Mouse (Mus musculus) stomach, postnatal 0 days (tissue): ENCODE measurements around the gene Padi2. TPM values are rescaled to one million over a fixed set of nuclear protein-coding genes. Genes with fewer than 3 reads are reported as not detected.

Source experiments
- ATAC-seq: fragments of 200-750 bp; cut with Nextera tagmentation; 2 replicates; pipeline ENCODE4 v1.8.0; 2017; ENCODE audit not compliant: low FRiP score, low TSS enrichment
- DNase-seq: peaks from one replicate; pipeline ENCODE4 v3.0.0-alpha.2; 2016; ENCODE audit warnings: low spot score
- H3K27ac ChIP-seq: fragments of 300-500 bp; sonication (generic); replicated peaks from 2 replicates; pipeline ENCODE4 v1.5.1; 2014; ENCODE audit warnings: mild to moderate bottlenecking, control low read depth
- H3K27me3 ChIP-seq: fragments of 300-500 bp; sonication (generic); 2 replicates; pipeline ENCODE4 v1.6.1; 2014; ENCODE audit warnings: low read length; ENCODE audit not compliant: control insufficient read depth, insufficient read depth
- H3K36me3 ChIP-seq: fragments of 300-500 bp; sonication (generic); 2 replicates; pipeline ENCODE4 v1.6.1; 2014; ENCODE audit warnings: low read length, mixed read lengths; ENCODE audit not compliant: control insufficient read depth, insufficient read depth
- H3K4me1 ChIP-seq: fragments of 300-500 bp; sonication (generic); replicated peaks from 2 replicates; pipeline ENCODE4 v1.6.1; 2014; ENCODE audit warnings: antibody characterized with exemption; ENCODE audit not compliant: control insufficient read depth, insufficient read depth
- H3K4me2 ChIP-seq: fragments of 300-500 bp; sonication (generic); replicated peaks from 2 replicates; pipeline ENCODE4 v1.6.1; 2014; ENCODE audit warnings: low read depth, mild to moderate bottlenecking, control low read depth, moderate library complexity
- H3K4me3 ChIP-seq: fragments of 300-500 bp; sonication (generic); 2 replicates; pipeline ENCODE4 v1.5.1; 2014; ENCODE audit warnings: low read depth, low read length, control low read depth
- H3K9ac ChIP-seq: fragments of 300-500 bp; sonication (generic); 2 replicates; pipeline ENCODE4 v1.6.1; 2014; ENCODE audit warnings: mild to moderate bottlenecking, low read length, control low read depth, mixed read lengths
- H3K9me3 ChIP-seq: fragments of 300-500 bp; sonication (generic); 2 replicates; pipeline ENCODE4 v1.6.1; 2016; ENCODE audit warnings: low read length; ENCODE audit not compliant: control insufficient read depth
- CTCF ChIP-seq: IDR thresholded peaks from 2 replicates; pipeline ENCODE4 v1.5.1; 2016; ENCODE audit warnings: antibody characterized with exemption, low read depth, mild to moderate bottlenecking, moderate library complexity
- EP300 ChIP-seq: optimal IDR thresholded peaks from 2 replicates; pipeline ENCODE3; 2016; ENCODE audit warnings: antibody characterized with exemption
- WGBS: fragments of 180-500 bp; shearing (Covaris S2); extraction: QIAGEN DNeasy Blood & Tissue Kit; methylation state at CpG from one replicate; pipeline ENCODE4 v1.1.7; 2014; 5-methylcytosine and 5-hydroxymethylcytosine counted together
- polyA plus RNA-seq: library from polyadenylated mRNA; unstranded; fragments of >200 nt; fragmentation: Nextera tagmentation; extraction: Ambion mirVana; gene quantifications from 2 replicates; pipeline ENCODE4 v1.2.1, GENCODE M21; 2015

Padi2 gene
- 0.64 and 0.69 TPM in 2 replicates for polyA plus RNA-seq

- TF ChIP-seq EP300: no peak
- no peak for TF ChIP-seq CTCF
- no peaks in the 10 kb centered on the region for H3K27me3 ChIP-seq
- H3K36me3 ChIP-seq: no peaks in the 10 kb centered on the region
- ATAC-seq (peak; percentile 73), DNase-seq (peak; percentile 89)
- no peak within 1 kb of the TSS for H3K27ac ChIP-seq
- 2% methylated on average over 37 of the region's 37 CpGs for WGBS
- no peak within 1 kb of the TSS for H3K9ac ChIP-seq
- H3K4me3 ChIP-seq: peak within 1 kb of the TSS; percentile 29
- peaks cover 7% of the 10 kb centered on the region; the same call in 1 of the 2 replicates for H3K4me1 ChIP-seq
- H3K9me3 ChIP-seq: no peaks in the 10 kb centered on the region
- peak within 1 kb of the TSS; percentile 52 for H3K4me2 ChIP-seq
Measured at GRCm38 (mm10) chr4:140906076-140906826, at the start of gene Padi2. Padi2 (plus strand) TSS chr4:140906344.

DNA sequence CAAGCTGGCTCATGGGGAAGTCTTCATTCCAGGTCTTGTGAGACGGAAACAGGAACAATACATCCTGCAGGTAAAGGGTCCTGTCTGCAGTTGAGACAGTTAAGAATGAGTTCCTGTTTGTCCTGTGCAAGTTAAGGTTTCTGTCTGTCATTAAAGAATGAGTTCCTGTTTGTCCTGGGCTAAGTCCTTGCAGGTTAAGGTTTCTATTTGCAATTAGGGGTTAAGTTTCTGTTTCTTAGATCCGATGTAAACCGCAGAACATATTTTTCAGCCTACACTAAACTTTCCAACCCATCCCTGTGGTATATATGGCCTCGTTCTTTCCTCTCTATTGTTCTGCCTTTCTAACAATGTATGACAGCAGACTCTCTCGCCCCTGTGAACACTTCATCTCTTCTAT, 49.1 kb upstream of the Padi2 start:
- DNase-seq: no peak
- H3K27ac ChIP-seq: no peak overlapping the region
- no peak overlapping the region for H3K4me2 ChIP-seq
- H3K4me1 ChIP-seq: no peaks in the 10 kb centered on the region
- WGBS: 66% methylated on average over 5 of the region's 5 CpGs
- no peaks in the 10 kb centered on the region for H3K36me3 ChIP-seq
- H3K27me3 ChIP-seq: no peaks in the 10 kb centered on the region
- H3K9ac ChIP-seq: no peak overlapping the region
- TF ChIP-seq EP300 (no peak), CTCF (no peak)
- H3K9me3 ChIP-seq: no peaks in the 10 kb centered on the region
- ATAC-seq: no peak
- no peak overlapping the region for H3K4me3 ChIP-seq

- Histone ChIP-seq H3K36me3 (no peaks in the 10 kb centered on the region), H3K4me2 (no peak overlapping the region), H3K9ac (no peak overlapping the region), H3K4me1 (no peaks in the 10 kb centered on the region), H3K27ac (no peak overlapping the region), H3K27me3 (no peaks in the 10 kb centered on the region), H3K9me3 (no peaks in the 10 kb centered on the region), H3K4me3 (no peak overlapping the region)
- TF ChIP-seq CTCF: no peak
- TF ChIP-seq EP300: no peak
- DNase-seq (no peak), ATAC-seq (no peak)
- 64% methylated on average over 7 of the region's 7 CpGs for WGBS
Measured at GRCm38 (mm10) chr4:140857813-140858212, 48.3 kb upstream of the Padi2 start.

- H3K4me1 ChIP-seq: no peaks in the 10 kb centered on the region
- no peak overlapping the region for H3K4me3 ChIP-seq
- no peak overlapping the region for H3K27ac ChIP-seq
- no peaks in the 10 kb centered on the region for H3K27me3 ChIP-seq
- H3K36me3 ChIP-seq: no peaks in the 10 kb centered on the region
- 70% methylated on average over 11 of the region's 11 CpGs for WGBS
- no peak overlapping the region for H3K9ac ChIP-seq
- ATAC-seq (no peak), DNase-seq (no peak)
- H3K9me3 ChIP-seq: no peaks in the 10 kb centered on the region
- TF ChIP-seq CTCF (no peak), EP300 (no peak)
- H3K4me2 ChIP-seq: no peak overlapping the region
Measured at GRCm38 (mm10) chr4:140859291-140859690, 46.9 kb upstream of the Padi2 start.

- Histone ChIP-seq H3K9ac (no peak overlapping the region), H3K4me1 (no peaks in the 10 kb centered on the region), H3K4me2 (no peak overlapping the region), H3K9me3 (no peaks in the 10 kb centered on the region), H3K27ac (no peak overlapping the region), H3K27me3 (no peaks in the 10 kb centered on the region), H3K4me3 (no peak overlapping the region), H3K36me3 (no peaks in the 10 kb centered on the region)
- DNase-seq: no peak
- peak; percentile 62 for ATAC-seq
- 31% methylated on average over 7 of the region's 7 CpGs for WGBS
- TF ChIP-seq EP300 (no peak), CTCF (no peak)
Measured at GRCm38 (mm10) chr4:140860125-140860766, 45.9 kb upstream of the Padi2 start.

- Histone ChIP-seq H3K4me3 (no peak overlapping the region), H3K27me3 (no peaks in the 10 kb centered on the region), H3K27ac (no peak overlapping the region), H3K4me1 (no peaks in the 10 kb centered on the region), H3K9ac (no peak overlapping the region), H3K9me3 (no peaks in the 10 kb centered on the region), H3K4me2 (no peak overlapping the region), H3K36me3 (no peaks in the 10 kb centered on the region)
- WGBS: 73% methylated on average over 7 of the region's 7 CpGs
- ATAC-seq (0 out of 2 replicates have a peak, but pooled peaks have one; percentile 38), DNase-seq (no peak)
- TF ChIP-seq EP300: no peak
- no peak for TF ChIP-seq CTCF
Measured at GRCm38 (mm10) chr4:140860767-140861147, 45.4 kb upstream of the Padi2 start.
